Mouse (Mus musculus): ENCODE measurements around the gene Spem2.

GRCm38 (mm10) chr11:69867335-69867734 lies 49.1 kb upstream of the Spem2 start:
- no peak for TF ChIP-seq POLR2A (IDR thresholded peaks at IDR 0.05; ENCODE audit: insufficient read depth, low read length)
- TF ChIP-seq EP300 (IDR thresholded peaks at IDR 0.05; ENCODE audit: insufficient read depth, low read depth, low read length), result no peak
- no peak for TF ChIP-seq CTCF (IDR thresholded peaks at IDR 0.05; ENCODE audit: low read depth, low read length)
